Mouse (Mus musculus) midbrain, embryonic 12.5 days (tissue): Measurements from ENCODE around the gene Alcam. TPM values are rescaled to one million over a fixed set of nuclear protein-coding genes. Genes with fewer than 3 reads are reported as not detected.
A peak's percentile ranks its signal among the peaks of the same experiment; 100 is the strongest.

ENCODE experiments used
- ATAC-seq: fragments of 200-750 bp; cut with Nextera tagmentation; 2 replicates; pipeline ENCODE4 v1.8.0; 2017; ENCODE audit warnings: low read depth, moderate TSS enrichment, moderate library complexity; ENCODE audit not compliant: low FRiP score
- H3K27ac ChIP-seq: fragments of 300-500 bp; sonication (generic); replicated peaks from 2 replicates; pipeline ENCODE4 v1.5.1; 2016; ENCODE audit warnings: mild to moderate bottlenecking
- H3K27me3 ChIP-seq: fragments of 300-500 bp; sonication (generic); 2 replicates; pipeline ENCODE4 v1.6.1; 2016; ENCODE audit warnings: mild to moderate bottlenecking
- H3K36me3 ChIP-seq: fragments of 300-500 bp; sonication (generic); 2 replicates; pipeline ENCODE4 v1.6.1; 2016
- H3K4me1 ChIP-seq: fragments of 300-500 bp; sonication (generic); 2 replicates; pipeline ENCODE4 v1.6.1; 2016
- H3K4me2 ChIP-seq: fragments of 300-500 bp; sonication (generic); replicated peaks from 2 replicates; pipeline ENCODE4 v1.6.1; 2016; ENCODE audit warnings: mild to moderate bottlenecking, moderate library complexity
- H3K4me3 ChIP-seq: fragments of 300-500 bp; sonication (generic); 2 replicates; pipeline ENCODE4 v1.5.1; 2016; ENCODE audit warnings: mild to moderate bottlenecking
- H3K9ac ChIP-seq: fragments of 300-500 bp; sonication (generic); replicated peaks from 2 replicates; pipeline ENCODE4 v1.6.1; 2016; ENCODE audit warnings: mild to moderate bottlenecking, moderate library complexity
- H3K9me3 ChIP-seq: fragments of 300-500 bp; sonication (generic); 2 replicates; pipeline ENCODE4 v1.6.1; 2016; ENCODE audit warnings: mild to moderate bottlenecking
- WGBS: fragments of 180-500 bp; shearing (Covaris S2); methylation state at CpG from one replicate; pipeline ENCODE4 v1.1.7; 2016; 5-methylcytosine and 5-hydroxymethylcytosine counted together
- polyA plus RNA-seq: library from polyadenylated mRNA; unstranded; fragments of >200 nt; fragmentation: Nextera tagmentation; extraction: Ambion mirVana; gene quantifications from 2 replicates; pipeline ENCODE4 v1.2.1, GENCODE M21; 2016

Alcam gene
- polyA plus RNA-seq, 1 experiment from 2014 or later = 37.7 TPM

GRCm38 (mm10) chr16:52342694-52343466, 111.0 kb downstream of the Alcam start:
- no peaks in the 10 kb centered on the region for H3K9me3 ChIP-seq
- no peak for ATAC-seq
- no peaks in the 10 kb centered on the region for H3K4me1 ChIP-seq
- no peak overlapping the region for H3K27ac ChIP-seq
- H3K9ac ChIP-seq = no peak overlapping the region
- H3K36me3 ChIP-seq = no peaks in the 10 kb centered on the region
- H3K4me2 ChIP-seq = no peak overlapping the region
- H3K27me3 ChIP-seq = no peaks in the 10 kb centered on the region
- no peak overlapping the region for H3K4me3 ChIP-seq
- WGBS = 86% methylated on average over 8 of the region's 8 CpGs

- no peak overlapping the region for H3K9ac ChIP-seq
- no peaks in the 10 kb centered on the region for H3K9me3 ChIP-seq
- H3K36me3 ChIP-seq = no peaks in the 10 kb centered on the region
- H3K4me3 ChIP-seq = no peak overlapping the region
- H3K27me3 ChIP-seq = no peaks in the 10 kb centered on the region
- 86% methylated on average over 4 of the region's 4 CpGs for WGBS
- no peak for ATAC-seq
- no peak overlapping the region for H3K4me2 ChIP-seq
- H3K4me1 ChIP-seq = no peaks in the 10 kb centered on the region
- no peak overlapping the region for H3K27ac ChIP-seq
These were observed 119.8 kb downstream of the Alcam start for GRCm38 (mm10) chr16:52334084-52334483.

- 78% methylated on average over 5 of the region's 5 CpGs for WGBS
- Histone ChIP-seq H3K4me3 (no peak overlapping the region), H3K27ac (no peak overlapping the region), H3K9me3 (no peaks in the 10 kb centered on the region), H3K4me1 (no peaks in the 10 kb centered on the region), H3K9ac (no peak overlapping the region), H3K4me2 (no peak overlapping the region), H3K27me3 (no peaks in the 10 kb centered on the region), H3K36me3 (no peaks in the 10 kb centered on the region)
- no peak for ATAC-seq
These were observed 120.2 kb downstream of the Alcam start for GRCm38 (mm10) chr16:52333631-52334030.

GRCm38 (mm10) chr16:52331341-52331830, 122.5 kb downstream of the Alcam start:
- H3K9me3 ChIP-seq = no peaks in the 10 kb centered on the region
- H3K27ac ChIP-seq = no peak overlapping the region
- no peak overlapping the region for H3K9ac ChIP-seq
- ATAC-seq = no peak
- H3K4me1 ChIP-seq = no peaks in the 10 kb centered on the region
- no peak overlapping the region for H3K4me2 ChIP-seq
- no peaks in the 10 kb centered on the region for H3K27me3 ChIP-seq
- H3K36me3 ChIP-seq = no peaks in the 10 kb centered on the region
- WGBS = 92% methylated on average over 3 of the region's 3 CpGs
- no peak overlapping the region for H3K4me3 ChIP-seq

GRCm38 (mm10) chr16:52329420-52329819, 124.5 kb downstream of the Alcam start:
- Histone ChIP-seq H3K36me3 (no peaks in the 10 kb centered on the region), H3K4me2 (no peak overlapping the region), H3K4me1 (no peaks in the 10 kb centered on the region), H3K27ac (no peak overlapping the region), H3K4me3 (no peak overlapping the region), H3K9ac (no peak overlapping the region), H3K9me3 (no peaks in the 10 kb centered on the region), H3K27me3 (no peaks in the 10 kb centered on the region)
- 93% methylated on average over 2 of the region's 2 CpGs for WGBS
- no peak for ATAC-seq

GRCm38 (mm10) chr16:52319229-52319628, 134.6 kb downstream of the Alcam start:
- 75% methylated on average over 1 of the region's 1 CpGs for WGBS
- no peak overlapping the region for H3K27ac ChIP-seq

GRCm38 (mm10) chr16:52311073-52311472, 142.8 kb downstream of the Alcam start:
- Histone ChIP-seq H3K27me3 (no peaks in the 10 kb centered on the region), H3K9me3 (no peaks in the 10 kb centered on the region), H3K27ac (no peak overlapping the region), H3K9ac (no peak overlapping the region), H3K36me3 (no peaks in the 10 kb centered on the region), H3K4me3 (no peak overlapping the region), H3K4me1 (no peaks in the 10 kb centered on the region), H3K4me2 (no peak overlapping the region)
- peak; percentile 83 for ATAC-seq
- 23% methylated on average over 9 of the region's 9 CpGs for WGBS

More at GRCm38 (mm10) chr16:52319229-52319628, 134.6 kb downstream of the Alcam start:
- Histone ChIP-seq H3K4me3 (no peak overlapping the region), H3K4me2 (no peak overlapping the region), H3K9me3 (no peaks in the 10 kb centered on the region), H3K4me1 (no peaks in the 10 kb centered on the region), H3K9ac (no peak overlapping the region), H3K27me3 (no peaks in the 10 kb centered on the region), H3K36me3 (no peaks in the 10 kb centered on the region)
- ATAC-seq = no peak

GRCm38 (mm10) chr16:52307016-52307415, 146.9 kb downstream of the Alcam start:
- no peaks in the 10 kb centered on the region for H3K9me3 ChIP-seq

GRCm38 (mm10) chr16:52303532-52303902, 150.4 kb downstream of the Alcam start:
- WGBS = 82% methylated on average over 4 of the region's 4 CpGs

More at GRCm38 (mm10) chr16:52307016-52307415, 146.9 kb downstream of the Alcam start:
- no peak overlapping the region for H3K4me3 ChIP-seq
- no peaks in the 10 kb centered on the region for H3K27me3 ChIP-seq
- 92% methylated on average over 2 of the region's 2 CpGs for WGBS
- H3K9ac ChIP-seq = no peak overlapping the region
- H3K27ac ChIP-seq = no peak overlapping the region
- no peak overlapping the region for H3K4me2 ChIP-seq
- H3K4me1 ChIP-seq = no peaks in the 10 kb centered on the region
- no peak for ATAC-seq
- no peaks in the 10 kb centered on the region for H3K36me3 ChIP-seq

GRCm38 (mm10) chr16:52302790-52303531, 150.9 kb downstream of the Alcam start:
- ATAC-seq = no peak
- H3K4me2 ChIP-seq = no peak overlapping the region
- no peaks in the 10 kb centered on the region for H3K9me3 ChIP-seq
- H3K27me3 ChIP-seq = no peaks in the 10 kb centered on the region
- H3K4me1 ChIP-seq = no peaks in the 10 kb centered on the region
- H3K36me3 ChIP-seq = no peaks in the 10 kb centered on the region
- no peak overlapping the region for H3K27ac ChIP-seq
- WGBS = 89% methylated on average over 9 of the region's 9 CpGs
- H3K4me3 ChIP-seq = no peak overlapping the region
- no peak overlapping the region for H3K9ac ChIP-seq

More at GRCm38 (mm10) chr16:52303532-52303902, 150.4 kb downstream of the Alcam start:
- H3K4me3 ChIP-seq = no peak overlapping the region
- no peak overlapping the region for H3K4me2 ChIP-seq
- no peak overlapping the region for H3K9ac ChIP-seq
- H3K9me3 ChIP-seq = no peaks in the 10 kb centered on the region
- H3K4me1 ChIP-seq = no peaks in the 10 kb centered on the region
- no peaks in the 10 kb centered on the region for H3K36me3 ChIP-seq
- no peak overlapping the region for H3K27ac ChIP-seq
- ATAC-seq = no peak
- H3K27me3 ChIP-seq = no peaks in the 10 kb centered on the region

- no peak overlapping the region for H3K27ac ChIP-seq
- WGBS = 91% methylated on average over 7 of the region's 7 CpGs
- no peaks in the 10 kb centered on the region for H3K27me3 ChIP-seq
- H3K4me1 ChIP-seq = no peaks in the 10 kb centered on the region
- no peak overlapping the region for H3K4me3 ChIP-seq
- H3K9ac ChIP-seq = no peak overlapping the region
- ATAC-seq = no peak
- no peak overlapping the region for H3K4me2 ChIP-seq
- no peaks in the 10 kb centered on the region for H3K9me3 ChIP-seq
- H3K36me3 ChIP-seq = no peaks in the 10 kb centered on the region
These were observed 152.1 kb downstream of the Alcam start for GRCm38 (mm10) chr16:52301730-52302129.

- no peak for ATAC-seq
- no peaks in the 10 kb centered on the region for H3K9me3 ChIP-seq
- no peak overlapping the region for H3K4me2 ChIP-seq
- no peaks in the 10 kb centered on the region for H3K36me3 ChIP-seq
- H3K27ac ChIP-seq = no peak overlapping the region
- WGBS = 50% methylated on average over 1 of the region's 1 CpGs
- H3K27me3 ChIP-seq = no peaks in the 10 kb centered on the region
- no peak overlapping the region for H3K4me3 ChIP-seq
- H3K4me1 ChIP-seq = no peaks in the 10 kb centered on the region; the same call in 1 of the 2 replicates
- no peak overlapping the region for H3K9ac ChIP-seq
These were observed 157.5 kb downstream of the Alcam start for GRCm38 (mm10) chr16:52296376-52296775.
